Mouse (Mus musculus) ES-CJ7 (cell line): Measurements from ENCODE around the gene Klk14.

Experiments
- DNase-seq: peaks from one replicate; pipeline ENCODE4 v3.0.0; 2011; ENCODE audit warnings: low read depth, low spot score

Gene Klk14

DNA sequence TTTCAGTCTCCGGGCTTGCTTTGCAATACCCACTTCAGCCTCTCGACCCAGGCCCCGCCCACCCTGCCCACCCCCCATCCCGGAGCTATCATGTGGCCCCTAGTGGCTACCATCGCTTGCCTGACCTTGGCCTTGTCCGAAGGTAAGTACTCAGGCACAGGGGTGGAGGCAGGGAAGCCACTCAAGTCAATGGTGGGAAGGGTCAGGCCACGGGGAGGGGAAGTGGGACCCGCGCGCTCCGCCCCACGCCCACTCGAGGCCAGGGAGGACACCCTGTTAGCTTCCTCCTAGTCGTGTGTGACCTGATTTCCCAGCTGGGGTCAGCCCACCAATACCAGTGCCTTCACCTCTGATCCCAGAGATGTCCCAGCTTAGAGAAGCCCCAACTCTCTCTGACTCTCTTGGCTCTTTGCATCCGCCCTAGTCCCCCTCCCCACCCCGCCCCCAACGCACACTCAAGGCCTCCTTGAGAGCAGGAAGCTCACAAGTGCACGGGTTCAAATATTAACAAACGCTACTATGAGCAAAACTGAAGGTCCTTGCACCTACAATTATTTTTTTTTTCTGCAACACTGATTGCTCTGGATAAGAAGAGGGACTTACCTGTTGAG lies 23.6 kb downstream of the Klk14 start:
- peak; percentile 47 for DNase-seq
